In the genomic region with DNA sequence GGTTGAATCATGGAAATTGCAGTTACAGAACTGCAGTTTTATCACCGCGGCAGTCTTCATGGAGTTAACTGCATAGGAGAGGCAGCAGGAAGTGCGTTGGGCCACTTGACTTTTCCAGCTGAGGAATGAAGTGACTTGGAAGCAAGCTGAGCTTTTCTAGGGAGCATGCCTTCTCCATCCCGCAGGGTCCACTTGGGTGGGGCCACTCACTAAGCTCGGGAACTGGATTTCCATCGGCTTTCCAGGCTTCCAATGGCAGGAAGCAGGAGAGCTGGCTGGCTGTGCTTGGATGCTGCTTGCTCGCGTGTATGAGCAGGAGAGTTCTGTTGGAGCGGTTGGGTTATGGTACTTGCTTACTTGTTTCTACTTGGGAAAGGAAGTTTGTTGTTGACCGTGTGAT, we compare ENCODE assay signal across 9 mouse cellular contexts.
DNase-seq lines count a peak whose midpoint lies in the region; ATAC-seq and TF ChIP-seq lines count a peak whose summit lies in the region.
"Had no signal": no experiment of that assay in that cellular context is flagged by ENCODE, and none has a peak within 500 bp of the region (broad histone marks: within the 10 kb centered on the region; RNA-seq: fewer than 3 reads in every experiment).

No protein-coding gene starts in this region.

- H3K4me2 ChIP-seq in embryonic facial prominence, embryonic 13.5 days: no peak overlapping the region
- no peak overlapping the region for H3K4me2 ChIP-seq in forebrain, postnatal 0 days (ENCODE audit: low read depth)
- H3K4me2 ChIP-seq: forebrain, embryonic 12.5 days had no signal

- H3K27ac ChIP-seq in embryonic facial prominence, embryonic 13.5 days: peak overlapping the region; percentile 39; the same call in 1 of the 2 replicates
- H3K27ac ChIP-seq in forebrain, postnatal 0 days (ENCODE audit: low read depth, low read length): no peak overlapping the region
- H3K27ac ChIP-seq: forebrain, embryonic 12.5 days had no signal

- intact Hi-C loops in heart, postnatal 10 days (cut with DNase I): loop anchor here (5.0 kb wide), 1 partner anchor 70 kb away; no protein-coding TSS in a partner anchor

- no peak overlapping the region for H3K9ac ChIP-seq in embryonic facial prominence, embryonic 13.5 days
- H3K9ac ChIP-seq in forebrain, postnatal 0 days: no peak overlapping the region
- H3K9ac ChIP-seq: forebrain, embryonic 12.5 days had no signal

- ATAC-seq in embryonic facial prominence, embryonic 13.5 days (ENCODE audit: insufficient number of reproducible peaks, insufficient read depth, low FRiP score, low TSS enrichment, low read depth): no peak
- ATAC-seq in forebrain, postnatal 0 days: no peak

- H3K4me1 ChIP-seq in embryonic facial prominence, embryonic 13.5 days: peaks cover 66% of the 10 kb centered on the region
- no peaks in the 10 kb centered on the region for H3K4me1 ChIP-seq in forebrain, postnatal 0 days (ENCODE audit: insufficient read depth)

- TF ChIP-seq CTCF in forebrain, postnatal 0 days (IDR thresholded peaks at IDR 0.05; ENCODE audit: low read depth): no peak

- WGBS in embryonic facial prominence, embryonic 13.5 days: 56% methylated on average over 10 of the region's 10 CpGs
- WGBS in forebrain, postnatal 0 days: 71% methylated on average over 10 of the region's 10 CpGs

- no peaks in the 10 kb centered on the region for H3K36me3 ChIP-seq in embryonic facial prominence, embryonic 13.5 days
- H3K36me3 ChIP-seq in forebrain, postnatal 0 days (ENCODE audit: insufficient read depth): no peaks in the 10 kb centered on the region
- H3K36me3 ChIP-seq: forebrain, embryonic 12.5 days had no signal

- peak; percentile 65 for DNase-seq in ES-CJ7 (ENCODE audit: low read depth, low spot score)
- DNase-seq in heart, postnatal 10 days: peak; percentile 74 to 80
- peak; percentile 29 to 57 for DNase-seq in lung, adult 18-20 months
- no peak for DNase-seq in spleen, adult 12 weeks (ENCODE audit: low spot score)
- no peak for DNase-seq in right cerebral cortex, adult 2 months (ENCODE audit: low spot score in 2 of 2)
- DNase-seq in adrenal gland, postnatal 36 days: no peak
- DNase-seq in forebrain, postnatal 0 days: no peak

- no peaks in the 10 kb centered on the region for H3K9me3 ChIP-seq in embryonic facial prominence, embryonic 13.5 days
- H3K9me3 ChIP-seq in forebrain, postnatal 0 days (ENCODE audit: low read length): no peaks in the 10 kb centered on the region
- H3K9me3 ChIP-seq: forebrain, embryonic 12.5 days had no signal

- H3K27me3 ChIP-seq in embryonic facial prominence, embryonic 13.5 days: no peaks in the 10 kb centered on the region
- H3K27me3 ChIP-seq in forebrain, postnatal 0 days (ENCODE audit: insufficient read depth, low read length): no peaks in the 10 kb centered on the region
- H3K27me3 ChIP-seq: forebrain, embryonic 12.5 days had no signal

- H3K4me3 ChIP-seq in embryonic facial prominence, embryonic 13.5 days: no peak overlapping the region
- no peak overlapping the region for H3K4me3 ChIP-seq in forebrain, postnatal 0 days (ENCODE audit: low read depth, low read length)
- H3K4me3 ChIP-seq: forebrain, embryonic 12.5 days had no signal

Comparison
In these comparisons a context has a peak if more than half of its experiments do, and no peak if none do; other contexts are left out.
1. DNase-seq: peak in ES-CJ7 (single experiment), heart, postnatal 10 days (2 of 2) and lung, adult 18-20 months (2 of 2); none in spleen, adult 12 weeks (single experiment), right cerebral cortex, adult 2 months (0 of 2), adrenal gland, postnatal 36 days (0 of 2) and forebrain, postnatal 0 days (single experiment).